Mouse (Mus musculus): Measurements from ENCODE around the gene Stard9.

DNA sequence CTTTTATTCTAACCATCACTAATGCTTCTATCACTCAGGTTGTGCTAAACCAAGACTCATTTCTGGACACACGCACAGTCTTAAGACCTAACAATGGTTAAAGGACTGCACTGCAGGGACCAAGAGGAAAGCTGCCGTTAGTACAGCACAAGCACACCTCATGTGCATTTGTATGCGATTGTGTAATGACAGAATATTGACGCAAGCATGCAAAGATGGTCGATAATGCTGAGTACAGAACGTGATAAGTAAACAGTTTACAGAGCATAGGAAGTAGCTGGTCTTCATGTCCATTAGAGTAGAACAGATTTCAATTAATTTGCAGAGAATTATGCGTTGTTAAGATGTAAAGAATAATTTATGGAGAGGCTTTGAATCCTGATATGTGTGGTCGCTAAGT lies 11.9 kb downstream of the Stard9 start:
- TF ChIP-seq CTCF (IDR thresholded peaks at IDR 0.05; ENCODE audit: control insufficient read depth, insufficient read depth, insufficient read length): no peak
- TF ChIP-seq USF1 (IDR thresholded peaks at IDR 0.05; ENCODE audit: low read depth): no peak
- TF ChIP-seq MAX (IDR thresholded peaks at IDR 0.05): no peak
- no peak for TF ChIP-seq MYOG (IDR thresholded peaks at IDR 0.05; ENCODE audit: control insufficient read depth, extremely low read depth, insufficient read length)

Measured in C2C12 (cell line).